Mouse (Mus musculus) neural tube, embryonic 15.5 days (tissue): ENCODE results near the gene Zbtb25. TPM values are rescaled to one million over a fixed set of nuclear protein-coding genes. Genes with fewer than 3 reads are reported as not detected.

Experiments used
- ATAC-seq: fragments of 200-750 bp; cut with Nextera tagmentation; 2 replicates; pipeline ENCODE4 v1.8.0; 2017; ENCODE audit warnings: mild to moderate bottlenecking, moderate TSS enrichment, moderate library complexity; ENCODE audit not compliant: low FRiP score
- H3K27ac ChIP-seq: fragments of 300-500 bp; sonication (generic); replicated peaks from 2 replicates; pipeline ENCODE4 v1.5.1; 2015; ENCODE audit warnings: mild to moderate bottlenecking, inconsistent platforms
- H3K27me3 ChIP-seq: fragments of 300-500 bp; sonication (generic); replicated peaks from 2 replicates; pipeline ENCODE4 v1.6.1; 2015; ENCODE audit warnings: inconsistent platforms
- H3K36me3 ChIP-seq: fragments of 300-500 bp; sonication (generic); 2 replicates; pipeline ENCODE4 v1.6.1; 2015; ENCODE audit warnings: inconsistent platforms
- H3K4me1 ChIP-seq: fragments of 300-500 bp; sonication (generic); 2 replicates; pipeline ENCODE4 v1.6.1; 2015; ENCODE audit warnings: inconsistent platforms
- H3K4me2 ChIP-seq: fragments of 300-500 bp; sonication (generic); 2 replicates; pipeline ENCODE4 v1.6.1; 2015; ENCODE audit warnings: inconsistent platforms, mild to moderate bottlenecking, moderate library complexity
- H3K4me3 ChIP-seq: fragments of 300-500 bp; sonication (generic); replicated peaks from 2 replicates; pipeline ENCODE4 v1.5.1; 2015; ENCODE audit warnings: mild to moderate bottlenecking, inconsistent platforms
- H3K9ac ChIP-seq: fragments of 300-500 bp; sonication (generic); replicated peaks from 2 replicates; pipeline ENCODE4 v1.6.1; 2015; ENCODE audit warnings: mild to moderate bottlenecking, inconsistent platforms
- H3K9me3 ChIP-seq: fragments of 300-500 bp; sonication (generic); replicated peaks from 2 replicates; pipeline ENCODE4 v1.6.1; 2016; ENCODE audit warnings: inconsistent platforms
- WGBS: fragments of 180-500 bp; shearing (Covaris S2); methylation state at CpG from one replicate; pipeline ENCODE4 v1.1.7; 2015; ENCODE audit warnings: mixed read lengths; 5-methylcytosine and 5-hydroxymethylcytosine counted together
- polyA plus RNA-seq: library from polyadenylated mRNA; unstranded; fragments of >200 nt; fragmentation: Nextera tagmentation; extraction: Ambion mirVana; gene quantifications from 2 replicates; pipeline ENCODE4 v1.2.1, GENCODE M21; 2015

Zbtb25 gene
- polyA plus RNA-seq, 1 experiment from 2014 or later: 13.1 TPM

- Histone ChIP-seq H3K27ac (no peak overlapping the region), H3K36me3 (peaks cover 21% of the 10 kb centered on the region; the same call in 1 of the 2 replicates), H3K27me3 (no peaks in the 10 kb centered on the region), H3K9me3 (no peaks in the 10 kb centered on the region), H3K4me2 (no peak overlapping the region), H3K4me1 (peaks cover 21% of the 10 kb centered on the region), H3K4me3 (no peak overlapping the region), H3K9ac (no peak overlapping the region)
- WGBS: 94% methylated on average over 6 of the region's 6 CpGs
- ATAC-seq: no peak
These were observed 40.6 kb downstream of the Zbtb25 start for GRCm38 (mm10) chr12:76328567-76329354.

GRCm38 (mm10) chr12:76326437-76327220 is 42.8 kb downstream of the Zbtb25 start:
- H3K27ac ChIP-seq: no peak overlapping the region
- no peaks in the 10 kb centered on the region for H3K27me3 ChIP-seq
- H3K9me3 ChIP-seq: no peaks in the 10 kb centered on the region
- no peak overlapping the region for H3K4me3 ChIP-seq
- no peak overlapping the region for H3K4me2 ChIP-seq
- WGBS: 89% methylated on average over 23 of the region's 23 CpGs
- no peak overlapping the region for H3K9ac ChIP-seq
- ATAC-seq: no peak
- peaks cover 21% of the 10 kb centered on the region; the same call in 1 of the 2 replicates for H3K36me3 ChIP-seq
- peaks cover 21% of the 10 kb centered on the region for H3K4me1 ChIP-seq

DNA sequence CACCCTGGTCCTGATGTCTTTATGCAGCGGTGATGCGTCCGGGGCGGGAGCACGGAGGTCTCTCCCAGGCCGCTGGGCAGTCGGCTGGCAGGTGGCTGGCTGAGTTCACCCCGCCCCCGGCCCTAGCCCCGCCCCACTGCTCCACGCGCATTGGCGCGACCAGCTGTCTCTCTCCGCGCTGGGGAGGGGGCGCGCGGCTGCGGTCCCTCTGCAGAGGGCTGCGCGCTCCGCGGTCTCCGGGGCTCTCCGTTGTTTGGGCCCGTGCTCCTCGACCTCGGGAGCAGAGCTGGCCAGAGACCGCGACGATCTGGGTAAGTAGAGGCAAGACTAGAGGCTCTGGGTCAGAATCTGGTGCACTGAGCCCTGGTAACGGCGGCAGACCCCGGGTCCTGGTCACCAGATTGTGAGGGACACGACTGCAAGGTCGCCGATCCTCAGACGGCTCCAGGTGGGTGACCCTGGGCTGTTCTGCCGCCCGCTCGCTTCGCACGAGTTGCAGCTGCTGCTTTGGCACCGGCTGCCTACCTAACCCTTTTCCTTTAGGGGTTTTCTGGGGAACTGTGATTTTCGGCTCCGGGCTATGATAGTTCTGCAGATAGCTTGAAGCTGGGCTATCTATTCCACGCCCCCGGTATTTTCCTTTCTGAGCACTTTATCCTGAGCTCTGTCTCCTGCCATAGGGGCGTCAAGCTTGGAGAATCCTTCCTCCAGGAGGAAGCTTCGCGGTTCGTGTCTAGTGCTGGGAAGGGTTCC is 44.5 kb downstream of the Zbtb25 start, which contains the start of gene Akap5:
TSS of gene Akap5 (plus strand) at position 213 of the 753 bp plus-strand sequence.
- peak; percentile 99 for ATAC-seq
- H3K4me3 ChIP-seq: peak within 1 kb of the TSS; percentile 66
- no peaks in the 10 kb centered on the region for H3K9me3 ChIP-seq
- peaks cover 21% of the 10 kb centered on the region for H3K4me1 ChIP-seq
- no peaks in the 10 kb centered on the region for H3K27me3 ChIP-seq
- peak within 1 kb of the TSS; percentile 85 for H3K4me2 ChIP-seq
- peaks cover 16% of the 10 kb centered on the region; the same call in 1 of the 2 replicates for H3K36me3 ChIP-seq
- H3K27ac ChIP-seq: peak within 1 kb of the TSS; percentile 78
- WGBS: 2% methylated on average over 52 of the region's 53 CpGs
- H3K9ac ChIP-seq: peak within 1 kb of the TSS; percentile 82

DNA sequence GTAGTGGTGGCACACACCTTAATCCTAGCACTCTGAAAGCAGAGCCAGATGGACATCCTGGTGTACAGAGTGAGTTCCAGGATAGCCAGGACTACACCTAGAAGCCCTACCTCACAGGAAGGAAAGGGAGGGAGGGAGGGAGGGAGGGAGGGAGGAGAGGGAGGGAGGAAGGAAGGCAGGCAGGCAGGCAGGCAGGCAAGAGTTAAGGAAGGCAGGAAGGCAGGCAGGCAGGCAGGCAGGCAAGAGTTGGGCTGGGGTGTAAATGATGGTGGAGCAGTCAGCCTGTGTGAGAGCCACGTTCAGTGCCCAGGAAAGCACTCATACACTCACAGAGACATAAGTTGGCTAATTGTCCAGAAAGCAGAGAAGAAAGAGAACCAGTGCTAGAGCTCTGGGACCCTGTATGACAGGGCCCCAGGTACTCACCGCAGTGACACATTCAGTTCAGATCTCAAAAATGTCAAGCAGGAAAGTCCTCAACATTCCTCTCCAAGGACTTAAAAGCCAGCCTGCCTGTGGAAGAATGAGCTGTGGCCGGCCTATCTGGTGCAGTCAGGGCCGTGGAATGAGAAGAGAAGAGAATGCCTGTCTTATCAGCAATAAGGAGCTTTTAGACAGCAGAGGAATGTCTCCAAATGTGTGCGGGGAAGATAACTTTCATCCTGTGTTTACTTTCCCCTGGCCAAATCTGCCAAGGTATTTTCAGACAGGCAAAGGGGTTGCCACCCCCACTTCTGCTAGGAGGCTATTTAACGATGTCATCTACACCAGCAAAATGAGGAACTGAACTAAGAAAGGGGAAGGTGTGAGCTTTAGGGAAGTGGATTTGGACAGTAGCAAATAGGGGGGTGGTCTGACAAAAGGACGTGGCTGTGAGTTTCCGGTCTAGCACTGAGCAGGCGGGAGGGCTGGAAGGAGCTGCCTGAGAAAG is 50.9 kb downstream of the Zbtb25 start:
- no peak for ATAC-seq
- Histone ChIP-seq H3K27ac (no peak overlapping the region), H3K4me1 (no peaks in the 10 kb centered on the region), H3K36me3 (peaks cover 15% of the 10 kb centered on the region), H3K4me2 (no peak overlapping the region), H3K27me3 (no peaks in the 10 kb centered on the region), H3K4me3 (no peak overlapping the region), H3K9me3 (no peaks in the 10 kb centered on the region), H3K9ac (no peak overlapping the region)
- WGBS: 82% methylated on average over 9 of the region's 9 CpGs

- no peak overlapping the region for H3K4me2 ChIP-seq
- no peak overlapping the region for H3K9ac ChIP-seq
- H3K4me3 ChIP-seq: no peak overlapping the region
- no peaks in the 10 kb centered on the region for H3K9me3 ChIP-seq
- WGBS: 95% methylated on average over 8 of the region's 8 CpGs
- peaks cover 16% of the 10 kb centered on the region for H3K36me3 ChIP-seq
- H3K27ac ChIP-seq: no peak overlapping the region
- no peaks in the 10 kb centered on the region for H3K27me3 ChIP-seq
- ATAC-seq: no peak
- H3K4me1 ChIP-seq: peaks cover 6% of the 10 kb centered on the region; the same call in 1 of the 2 replicates
These were observed 57.5 kb downstream of the Zbtb25 start for GRCm38 (mm10) chr12:76311951-76312350.

DNA sequence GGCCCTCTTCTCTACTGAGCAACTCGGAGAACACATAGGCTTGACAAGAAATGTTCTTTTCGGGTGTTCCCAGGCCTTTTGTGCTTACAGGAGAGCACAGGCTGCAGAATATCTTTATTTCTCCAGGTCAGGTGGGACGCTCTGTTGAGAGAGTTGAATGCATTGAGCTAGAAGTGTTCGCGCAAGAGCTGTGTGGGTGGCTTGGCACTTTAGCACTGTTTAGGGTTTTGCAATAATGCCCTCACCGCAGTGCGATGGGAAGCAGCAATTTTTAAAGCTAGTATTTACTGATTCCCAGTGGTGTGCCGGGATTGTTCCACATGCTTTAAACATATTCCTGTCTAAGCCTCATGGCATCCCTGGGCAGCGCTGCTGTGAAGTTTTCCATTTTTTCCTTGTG is 58.2 kb downstream of the Zbtb25 start:
- no peak for ATAC-seq
- Histone ChIP-seq H3K9me3 (no peaks in the 10 kb centered on the region), H3K36me3 (peaks cover 21% of the 10 kb centered on the region), H3K4me3 (no peak overlapping the region), H3K4me2 (no peak overlapping the region), H3K27ac (no peak overlapping the region), H3K9ac (no peak overlapping the region), H3K27me3 (no peaks in the 10 kb centered on the region), H3K4me1 (peaks cover 12% of the 10 kb centered on the region)
- 84% methylated on average over 9 of the region's 9 CpGs for WGBS

- Histone ChIP-seq H3K27ac (no peak overlapping the region), H3K9ac (no peak overlapping the region), H3K27me3 (no peaks in the 10 kb centered on the region), H3K9me3 (no peaks in the 10 kb centered on the region), H3K4me2 (no peak overlapping the region), H3K4me3 (no peak overlapping the region), H3K4me1 (peaks cover 12% of the 10 kb centered on the region), H3K36me3 (peaks cover 21% of the 10 kb centered on the region)
- 82% methylated on average over 6 of the region's 6 CpGs for WGBS
- ATAC-seq: no peak
These were observed 58.8 kb downstream of the Zbtb25 start for GRCm38 (mm10) chr12:76310633-76311032.

- WGBS: 86% methylated on average over 6 of the region's 6 CpGs
- Histone ChIP-seq H3K9me3 (no peaks in the 10 kb centered on the region), H3K36me3 (peaks cover 19% of the 10 kb centered on the region)
These were observed 59.4 kb downstream of the Zbtb25 start for GRCm38 (mm10) chr12:76310007-76310406.

GRCm38 (mm10) chr12:76308436-76308835 is 61.0 kb downstream of the Zbtb25 start:
- no peak overlapping the region for H3K9ac ChIP-seq
- no peaks in the 10 kb centered on the region for H3K9me3 ChIP-seq
- H3K4me2 ChIP-seq: no peak overlapping the region
- H3K4me1 ChIP-seq: peaks cover 12% of the 10 kb centered on the region
- no peak for ATAC-seq
- H3K27ac ChIP-seq: no peak overlapping the region; the same call in 1 of the 2 replicates
- no peaks in the 10 kb centered on the region for H3K27me3 ChIP-seq
- H3K36me3 ChIP-seq: peaks cover 10% of the 10 kb centered on the region
- no peak overlapping the region for H3K4me3 ChIP-seq
- 84% methylated on average over 5 of the region's 5 CpGs for WGBS

More at GRCm38 (mm10) chr12:76310007-76310406, 59.4 kb downstream of the Zbtb25 start:
- ATAC-seq: no peak
- peaks cover 12% of the 10 kb centered on the region for H3K4me1 ChIP-seq
- no peak overlapping the region for H3K4me2 ChIP-seq
- H3K27ac ChIP-seq: no peak overlapping the region
- H3K4me3 ChIP-seq: no peak overlapping the region
- no peaks in the 10 kb centered on the region for H3K27me3 ChIP-seq
- no peak overlapping the region for H3K9ac ChIP-seq

DNA sequence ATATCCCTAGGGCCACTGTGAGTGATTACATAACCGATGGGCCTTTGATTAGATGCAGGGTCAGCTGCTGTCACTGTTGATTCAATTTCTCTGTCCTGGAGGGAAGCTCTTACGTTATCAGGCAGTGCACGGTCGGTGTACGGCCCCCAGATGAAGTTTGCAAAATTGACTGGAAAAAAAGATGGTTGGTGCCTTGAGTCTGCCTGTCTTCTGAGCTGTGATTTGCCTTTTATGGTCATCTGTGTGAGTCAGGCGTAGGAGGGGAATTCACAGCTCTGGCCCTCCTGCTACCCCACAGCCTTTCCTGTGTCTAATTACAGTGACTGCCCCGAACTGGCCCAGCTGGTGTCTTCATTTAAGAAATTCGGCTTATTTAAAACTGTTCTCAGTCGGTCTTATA is 61.4 kb downstream of the Zbtb25 start:
- ATAC-seq: no peak
- H3K4me1 ChIP-seq: peaks cover 12% of the 10 kb centered on the region
- no peak overlapping the region for H3K9ac ChIP-seq
- H3K4me2 ChIP-seq: no peak overlapping the region
- no peak overlapping the region for H3K27ac ChIP-seq
- no peaks in the 10 kb centered on the region for H3K9me3 ChIP-seq
- no peaks in the 10 kb centered on the region for H3K27me3 ChIP-seq
- peaks cover 10% of the 10 kb centered on the region for H3K36me3 ChIP-seq
- 45% methylated on average over 9 of the region's 9 CpGs for whole genome bisulfite sequencing
- H3K4me3 ChIP-seq: no peak overlapping the region
